Mouse (Mus musculus) large intestine, adult 2 months (tissue): Measurements from ENCODE around the gene Ces2f. TPM values are rescaled to one million over a fixed set of nuclear protein-coding genes. Genes with fewer than 3 reads are reported as not detected.
A peak's percentile ranks its signal among the peaks of the same experiment; 100 is the strongest.
"Not testable (repeated sequence)": the region's sequence is repeated elsewhere in the genome, so short reads cannot be mapped to it uniquely, and the experiment has no call there.

Experiments used
- DNase-seq: peaks from one replicate; pipeline ENCODE4 v3.0.0-alpha.2; 2012; ENCODE audit warnings: low read depth, low spot score
- WGBS: fragments of 180-500 bp; shearing (Covaris S2); methylation state at CpG from one replicate; pipeline ENCODE4 v1.1.7; 2018; 5-methylcytosine and 5-hydroxymethylcytosine counted together
- polyA plus RNA-seq: library from polyadenylated mRNA; depleted of rRNA; stranded (reverse); fragments of >200 nt; gene quantifications from 2 replicates; pipeline ENCODE4 v1.2.3, GENCODE M21; 2012; rRNA removed

Gene Ces2f
- 0.12 and 0.21 TPM in 2 replicates for polyA plus RNA-seq

DNA sequence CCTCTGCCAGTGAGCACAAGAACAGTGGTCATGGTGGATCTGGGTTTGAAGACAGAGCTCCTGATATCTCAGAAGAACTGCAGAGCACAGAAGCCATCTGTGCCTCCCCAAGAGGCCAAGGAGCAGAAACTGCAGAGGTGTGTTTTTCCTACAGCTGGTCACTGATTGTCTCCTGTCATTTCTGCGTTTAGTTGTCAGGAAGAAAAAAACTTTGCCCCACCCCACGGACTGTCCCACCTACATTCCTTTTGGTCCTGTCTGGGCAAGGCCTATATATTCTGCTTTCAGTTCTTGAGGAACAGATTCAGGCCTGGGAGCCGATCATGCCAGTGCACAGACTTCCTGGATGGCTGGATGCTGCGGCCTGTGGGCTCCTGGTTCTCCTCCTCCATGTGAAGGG lies at the start of gene Ces2f:
TSS of gene Ces2f (plus strand) at position 301 of the 400 bp plus-strand sequence.
- no peak for DNase-seq
- 38% methylated on average over 4 of the region's 4 CpGs for WGBS

DNA sequence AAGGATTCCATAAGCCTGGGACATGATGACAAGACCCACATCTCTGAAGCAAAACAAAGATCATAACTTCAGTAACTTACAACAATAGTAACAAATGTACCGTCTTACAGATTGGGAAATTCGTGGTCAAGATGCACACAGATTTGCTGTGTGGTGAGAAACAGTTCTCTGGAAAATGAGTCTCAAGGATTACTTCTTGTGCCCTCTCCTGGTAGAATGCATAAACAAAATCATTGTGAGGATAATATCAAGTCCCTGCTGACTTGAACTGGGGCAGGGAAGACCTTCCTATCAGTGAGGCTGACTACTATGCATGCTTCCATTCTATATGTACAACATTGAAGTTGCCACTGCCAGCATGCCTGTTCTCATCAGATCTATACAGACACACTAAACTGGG lies 45.4 kb upstream of the Ces2f start:
- 63% methylated on average over 2 of the region's 2 CpGs for WGBS
- DNase-seq = no peak

- DNase-seq = no peak
- WGBS = 57% methylated on average over 1 of the region's 1 CpGs
These were observed 40.0 kb upstream of the Ces2f start for GRCm38 (mm10) chr8:104907111-104907510.

GRCm38 (mm10) chr8:104909021-104909420 lies 38.1 kb upstream of the Ces2f start:
- WGBS = 73% methylated on average over 1 of the region's 1 CpGs
- DNase-seq = not testable (repeated sequence)

GRCm38 (mm10) chr8:104909651-104910050 lies 37.5 kb upstream of the Ces2f start:
- 96% methylated on average over 10 of the region's 10 CpGs for WGBS
- DNase-seq = not testable (repeated sequence)

- DNase-seq = peak; percentile 58
- WGBS = 23% methylated on average over 5 of the region's 5 CpGs
These were observed 21.1 kb upstream of the Ces2f start, which contains the start of gene Ces2e for GRCm38 (mm10) chr8:104925972-104926596. Ces2e (plus strand) TSS chr8:104926260.

GRCm38 (mm10) chr8:104927301-104927700 lies 19.9 kb upstream of the Ces2f start:
- DNase-seq = no peak
- WGBS = 51% methylated on average over 3 of the region's 3 CpGs

DNA sequence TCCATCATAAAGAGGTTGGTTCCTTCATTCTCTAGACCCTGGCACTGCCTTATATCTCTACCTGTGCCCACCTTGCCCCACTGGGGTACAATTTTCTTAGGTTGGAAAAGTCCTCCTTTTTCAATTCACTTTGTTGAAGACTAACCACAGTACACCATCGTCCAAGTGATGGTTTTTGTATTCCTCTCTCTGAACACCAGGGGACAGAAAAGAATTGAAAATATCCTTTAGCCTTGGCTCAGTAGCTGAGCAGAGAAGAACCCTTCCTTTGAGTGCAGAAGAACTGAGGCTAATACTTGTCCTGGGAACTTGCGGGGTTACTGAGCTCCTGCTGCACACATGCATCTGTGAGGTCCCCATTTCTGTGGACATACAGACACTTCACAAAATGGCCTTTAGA lies 2.5 kb upstream of the Ces2f start:
- DNase-seq = no peak
- 74% methylated on average over 2 of the region's 2 CpGs for WGBS

- 69% methylated on average over 5 of the region's 5 CpGs for WGBS
- DNase-seq = no peak
These were observed 1.9 kb downstream of the Ces2f start for GRCm38 (mm10) chr8:104949031-104949430.

DNA sequence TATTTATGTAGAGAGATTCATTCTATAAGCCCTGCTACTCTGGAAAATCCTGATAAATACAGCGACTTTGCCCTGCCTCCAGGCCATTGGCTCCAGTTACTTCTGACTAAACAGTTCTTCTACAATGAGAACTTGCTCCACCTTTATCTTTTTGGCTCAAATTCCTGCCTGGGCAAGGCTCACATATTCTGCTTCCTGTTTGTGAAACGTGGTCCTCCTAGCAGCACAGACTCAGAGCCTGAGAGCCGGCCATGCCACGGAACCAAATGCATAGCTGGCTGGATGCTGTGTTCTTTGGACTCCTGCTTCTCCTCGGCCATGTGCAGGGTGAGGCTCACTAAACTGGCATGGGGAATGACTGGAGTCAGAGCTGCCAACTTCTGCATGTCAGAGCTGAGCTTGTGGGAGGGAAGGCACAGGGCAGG lies 14.4 kb downstream of the Ces2f start, which contains the start of gene Ces2g:
TSS of gene Ces2g (plus strand) at position 182 of the 425 bp plus-strand sequence.
- 20% methylated on average over 5 of the region's 5 CpGs for WGBS
- DNase-seq = peak; percentile 35

DNA sequence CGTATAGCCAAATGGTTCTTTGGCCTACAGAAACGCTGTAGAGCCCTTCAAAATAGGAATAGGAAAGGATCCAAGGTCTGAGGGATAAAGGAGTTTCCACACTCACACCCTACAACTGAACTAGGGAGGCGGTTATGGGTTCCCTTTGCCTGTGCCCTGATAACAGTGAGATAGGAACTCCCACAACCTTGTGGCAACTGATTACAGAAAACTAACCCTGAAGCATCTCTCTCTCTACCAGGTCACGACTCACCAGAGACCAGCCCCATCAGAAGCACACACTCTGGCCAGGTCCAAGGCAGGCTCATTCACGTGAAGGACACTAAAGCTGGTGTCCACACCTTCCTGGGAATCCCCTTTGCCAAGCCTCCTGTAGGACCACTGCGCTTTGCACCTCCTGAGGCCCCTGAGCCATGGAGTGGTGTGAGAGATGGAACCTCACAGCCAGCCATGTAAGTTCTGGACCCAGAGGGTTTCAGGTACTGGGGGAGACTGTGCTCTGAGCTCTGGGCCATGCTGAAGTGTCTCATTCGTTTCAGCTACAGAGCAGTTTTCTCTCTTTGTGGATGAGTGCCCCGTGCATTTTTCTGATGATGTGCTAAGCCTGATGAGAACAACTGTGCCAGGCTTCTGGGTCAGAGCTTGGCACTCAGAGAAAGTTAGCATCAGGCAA lies 15.2 kb downstream of the Ces2f start:
- WGBS = 61% methylated on average over 8 of the region's 8 CpGs
- no peak for DNase-seq

GRCm38 (mm10) chr8:104963375-104963894 lies 16.3 kb downstream of the Ces2f start:
- 41% methylated on average over 4 of the region's 4 CpGs for WGBS

GRCm38 (mm10) chr8:104984126-104984525 lies 37.0 kb downstream of the Ces2f start:
- no peak for DNase-seq

More at GRCm38 (mm10) chr8:104963375-104963894, 16.3 kb downstream of the Ces2f start:
- peak; percentile 54 for DNase-seq

DNA sequence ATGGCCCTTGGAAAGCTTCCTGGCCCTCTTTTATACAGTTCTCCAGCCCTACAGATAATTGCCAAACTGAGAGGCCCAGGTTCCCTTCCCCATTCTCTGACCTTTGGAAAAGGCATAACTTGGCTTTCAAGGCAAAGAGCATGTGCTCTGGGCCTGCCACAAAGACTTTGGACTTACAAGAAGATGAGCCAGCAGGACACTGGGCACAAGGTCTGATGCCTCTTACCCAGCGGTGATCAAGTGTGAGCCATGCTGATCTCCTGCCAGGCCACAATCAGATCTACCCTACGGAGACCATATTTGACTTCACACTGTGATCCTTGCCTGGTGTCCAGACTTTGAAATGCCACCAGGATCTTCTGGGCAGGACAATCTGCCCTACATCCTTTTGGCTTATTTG lies 37.8 kb downstream of the Ces2f start:
- no peak for DNase-seq
- 88% methylated on average over 2 of the region's 2 CpGs for WGBS

More at GRCm38 (mm10) chr8:104984126-104984525, 37.0 kb downstream of the Ces2f start:
- 95% methylated on average over 5 of the region's 5 CpGs for whole genome bisulfite sequencing

GRCm38 (mm10) chr8:104998191-104998590 lies 51.0 kb downstream of the Ces2f start:
- DNase-seq = no peak
- 67% methylated on average over 6 of the region's 6 CpGs for WGBS

DNA sequence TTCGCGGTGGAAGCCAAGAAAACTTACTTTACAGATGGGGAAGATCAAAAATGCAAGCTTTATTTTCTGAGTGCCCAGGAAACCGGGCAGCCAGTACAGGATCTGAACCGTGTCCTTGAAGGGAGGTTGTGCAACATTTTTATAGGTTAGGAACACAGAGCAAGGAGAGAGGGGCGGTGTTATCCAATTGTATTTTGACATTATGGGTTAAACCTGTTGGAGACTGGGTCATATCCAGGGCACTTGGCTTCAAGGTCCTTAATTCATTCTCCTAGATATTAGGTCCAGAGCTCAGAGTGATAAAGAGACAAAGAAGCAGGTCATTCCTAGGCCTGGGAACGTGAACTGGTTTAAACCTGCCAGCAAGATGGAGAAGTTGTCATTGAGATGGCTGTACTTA lies 52.0 kb downstream of the Ces2f start:
- no peak for DNase-seq
- WGBS = 53% methylated on average over 6 of the region's 6 CpGs

GRCm38 (mm10) chr8:105000586-105000985 lies 53.4 kb downstream of the Ces2f start, which contains the start of gene Ces2h:
Ces2h (plus strand) TSS chr8:105000853.
- WGBS = 31% methylated on average over 7 of the region's 7 CpGs
- DNase-seq = peak; percentile 63
